Mouse (Mus musculus): ENCODE measurements around the gene Tent4b.

Tent4b gene

DNA sequence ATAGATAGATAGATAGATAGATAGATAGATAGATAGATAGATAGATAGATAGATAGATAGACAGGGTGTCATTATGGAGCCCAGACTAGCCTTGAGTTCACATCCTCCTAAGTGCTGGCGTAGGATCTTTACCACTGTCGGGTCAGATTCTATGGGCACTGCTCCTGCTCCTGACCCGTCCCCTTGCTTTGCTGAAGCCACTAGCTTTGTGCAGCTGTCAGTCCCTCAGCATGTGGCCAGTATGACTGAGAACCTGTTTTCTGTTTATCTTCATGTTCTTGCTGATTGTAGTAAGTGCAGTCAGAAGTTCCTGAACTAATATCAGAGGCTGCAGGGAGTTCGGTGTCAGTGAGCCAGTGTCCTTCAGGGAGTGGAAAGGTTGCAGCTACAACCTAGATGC is 108.7 kb downstream of the Tent4b start:
- DNase-seq = no peak
